Mouse (Mus musculus) myocyte (in vitro differentiated cells): ENCODE data around the gene Cd46.

Source experiments
- CEBPB ChIP-seq: IDR thresholded peaks from 2 replicates; pipeline ENCODE4 v1.6.1; 2011; ENCODE audit warnings: mild to moderate bottlenecking, moderate library complexity; ENCODE audit not compliant: poor library complexity, insufficient read depth, severe bottlenecking
- E2F4 ChIP-seq: IDR thresholded peaks from one replicate; pipeline ENCODE4 v1.6.1; 2011; ENCODE audit warnings: mild to moderate bottlenecking, control low read depth, moderate library complexity; ENCODE audit not compliant: insufficient read depth
- MYOG ChIP-seq, 3 experiments: IDR thresholded peaks; one replicate each; pipeline ENCODE4 v1.6.1; 2011; ENCODE audit warnings: control low read depth in 2 of 3, low read depth in 2 of 3, mild to moderate bottlenecking in 2 of 3; ENCODE audit not compliant: insufficient read length in 2 of 3, control insufficient read depth in 1 of 3, insufficient read depth in 1 of 3
- POLR2A ChIP-seq: IDR thresholded peaks from one replicate; pipeline ENCODE4 v1.6.1; 2011; ENCODE audit warnings: low read depth, mild to moderate bottlenecking, control low read depth, moderate library complexity; ENCODE audit not compliant: insufficient read length
- POLR2AphosphoS2 ChIP-seq: IDR thresholded peaks from one replicate; pipeline ENCODE4 v1.6.1; 2011; ENCODE audit warnings: low read depth, control low read depth; ENCODE audit not compliant: insufficient read length
- TCF3 ChIP-seq: IDR thresholded peaks from one replicate; pipeline ENCODE4 v1.6.1; 2011; ENCODE audit warnings: low read depth, control low read depth; ENCODE audit not compliant: insufficient read length

- TF ChIP-seq POLR2A (no peak), MYOG (IDR thresholded peaks at IDR 0.05; ENCODE audit: control insufficient read depth in 1 of 3, insufficient read depth in 1 of 3, insufficient read length in 2 of 3, low read depth in 2 of 3) (no peak), TCF3 (no peak), CEBPB (no peak), POLR2AphosphoS2 (no peak), E2F4 (no peak)
Observed at GRCm38 (mm10) chr1:195023848-195024247, 68.2 kb downstream of the Cd46 start.
